Mouse (Mus musculus) retina, postnatal 7 days (tissue): ENCODE data around the gene Psmb4.
"Not testable (repeated sequence)": the region's sequence is repeated elsewhere in the genome, so short reads cannot be mapped to it uniquely, and the experiment has no call there.

Source experiments
- DNase-seq: peaks from one replicate; pipeline ENCODE4 v3.0.0-alpha.2; 2012; ENCODE audit warnings: low read depth, low spot score

The Psmb4 gene

GRCm38 (mm10) chr3:94906482-94906881 is 19.7 kb upstream of the Psmb4 start:
- DNase-seq: no peak

GRCm38 (mm10) chr3:94904759-94905158 is 18.0 kb upstream of the Psmb4 start:
- DNase-seq: not testable (repeated sequence)

- DNase-seq: peak; percentile 46
These were observed 16.0 kb upstream of the Psmb4 start for GRCm38 (mm10) chr3:94902747-94903146.

GRCm38 (mm10) chr3:94894076-94894475 is 7.3 kb upstream of the Psmb4 start:
- DNase-seq: no peak

- peak; percentile 23 for DNase-seq
These were observed 1.8 kb upstream of the Psmb4 start for GRCm38 (mm10) chr3:94888595-94888994.

- no peak for DNase-seq
These were observed 4.2 kb downstream of the Psmb4 start for GRCm38 (mm10) chr3:94882579-94882978.

- no peak for DNase-seq
These were observed 4.9 kb downstream of the Psmb4 start for GRCm38 (mm10) chr3:94881840-94882239.

GRCm38 (mm10) chr3:94878618-94879017 is 8.1 kb downstream of the Psmb4 start:
- DNase-seq: no peak

- DNase-seq: no peak
These were observed 17.8 kb downstream of the Psmb4 start for GRCm38 (mm10) chr3:94869011-94869410.

GRCm38 (mm10) chr3:94859471-94859870 is 27.3 kb downstream of the Psmb4 start:
- no peak for DNase-seq

GRCm38 (mm10) chr3:94852215-94852614 is 34.5 kb downstream of the Psmb4 start:
- no peak for DNase-seq

- no peak for DNase-seq
These were observed 35.0 kb downstream of the Psmb4 start for GRCm38 (mm10) chr3:94851731-94852130.

GRCm38 (mm10) chr3:94849338-94849737 is 37.4 kb downstream of the Psmb4 start:
- peak; percentile 59 for DNase-seq

- no peak for DNase-seq
These were observed 39.4 kb downstream of the Psmb4 start for GRCm38 (mm10) chr3:94847382-94847781.

GRCm38 (mm10) chr3:94839101-94839500 is 47.7 kb downstream of the Psmb4 start:
- no peak for DNase-seq

- no peak for DNase-seq
These were observed 48.1 kb downstream of the Psmb4 start for GRCm38 (mm10) chr3:94838631-94839030.

GRCm38 (mm10) chr3:94837959-94838496 is 48.7 kb downstream of the Psmb4 start:
- DNase-seq: peak; percentile 64

- peak; percentile 96 for DNase-seq
These were observed 49.4 kb downstream of the Psmb4 start, which contains the start of gene Pogz for GRCm38 (mm10) chr3:94837183-94837890. TSS of gene Pogz (plus strand) at chr3:94837567.

- no peak for DNase-seq
These were observed 51.4 kb downstream of the Psmb4 start for GRCm38 (mm10) chr3:94835396-94835795.
